Mouse (Mus musculus) forebrain, embryonic 15.5 days (tissue): ENCODE results near the gene Ptprr. TPM values are rescaled to one million over a fixed set of nuclear protein-coding genes. Genes with fewer than 3 reads are reported as not detected.

Experiments
- ATAC-seq: fragments of 200-750 bp; cut with Nextera tagmentation; replicated peaks from 2 replicates; pipeline ENCODE4 v1.8.0; 2017; ENCODE audit warnings: mild to moderate bottlenecking, moderate TSS enrichment, moderate library complexity
- H3K27ac ChIP-seq: fragments of 300-500 bp; sonication (generic); replicated peaks from 2 replicates; pipeline ENCODE4 v1.5.1; 2015; ENCODE audit warnings: mild to moderate bottlenecking, inconsistent platforms
- H3K27me3 ChIP-seq: fragments of 300-500 bp; sonication (generic); 2 replicates; pipeline ENCODE4 v1.6.1; 2015; ENCODE audit warnings: inconsistent platforms
- H3K36me3 ChIP-seq: fragments of 300-500 bp; sonication (generic); 2 replicates; pipeline ENCODE4 v1.6.1; 2015; ENCODE audit warnings: mild to moderate bottlenecking, inconsistent platforms
- H3K4me1 ChIP-seq: fragments of 300-500 bp; sonication (generic); 2 replicates; pipeline ENCODE4 v1.6.1; 2015; ENCODE audit warnings: inconsistent platforms
- H3K4me2 ChIP-seq: fragments of 300-500 bp; sonication (generic); replicated peaks from 2 replicates; pipeline ENCODE4 v1.6.1; 2015; ENCODE audit warnings: mild to moderate bottlenecking, inconsistent platforms
- H3K4me3 ChIP-seq: fragments of 300-500 bp; sonication (generic); 2 replicates; pipeline ENCODE4 v1.5.1; 2015; ENCODE audit warnings: mild to moderate bottlenecking, inconsistent platforms
- H3K9ac ChIP-seq: fragments of 300-500 bp; sonication (generic); replicated peaks from 2 replicates; pipeline ENCODE4 v1.6.1; 2015; ENCODE audit warnings: mild to moderate bottlenecking, inconsistent platforms
- H3K9me3 ChIP-seq: fragments of 300-500 bp; sonication (generic); 2 replicates; pipeline ENCODE4 v1.6.1; 2016; ENCODE audit warnings: inconsistent platforms
- WGBS: fragments of 180-500 bp; shearing (Covaris S2); methylation state at CpG from one replicate; pipeline ENCODE4 v1.1.7; 2015; ENCODE audit warnings: mixed read lengths; 5-methylcytosine and 5-hydroxymethylcytosine counted together
- polyA plus RNA-seq: library from polyadenylated mRNA; unstranded; fragments of >200 nt; fragmentation: Nextera tagmentation; extraction: Ambion mirVana; gene quantifications from 2 replicates; pipeline ENCODE4 v1.2.1, GENCODE M21; 2015

The Ptprr gene
- polyA plus RNA-seq: 7.0 and 9.2 TPM in 2 replicates

GRCm38 (mm10) chr10:116017845-116018479, at the start of gene Ptprr:
TSS of gene Ptprr (plus strand) at chr10:116018213.
- Histone ChIP-seq H3K27me3 (no peaks in the 10 kb centered on the region), H3K4me3 (peak within 1 kb of the TSS; percentile 69), H3K9me3 (no peaks in the 10 kb centered on the region), H3K4me2 (peak within 1 kb of the TSS; percentile 80), H3K36me3 (no peaks in the 10 kb centered on the region), H3K9ac (peak within 1 kb of the TSS; percentile 63), H3K4me1 (peaks cover 17% of the 10 kb centered on the region), H3K27ac (peak within 1 kb of the TSS; percentile 74)
- ATAC-seq: peak; percentile 98
- under 1% methylated on average over 19 of the region's 19 CpGs for WGBS

- Histone ChIP-seq H3K27me3 (no peaks in the 10 kb centered on the region), H3K4me3 (no peak overlapping the region), H3K9me3 (no peaks in the 10 kb centered on the region), H3K4me2 (no peak overlapping the region), H3K27ac (no peak overlapping the region), H3K36me3 (no peaks in the 10 kb centered on the region), H3K9ac (no peak overlapping the region), H3K4me1 (no peaks in the 10 kb centered on the region)
- ATAC-seq: no peak
- WGBS: 57% methylated on average over 7 of the region's 7 CpGs
Observed at GRCm38 (mm10) chr10:115976345-115976744, 41.7 kb upstream of the Ptprr start.

- Histone ChIP-seq H3K4me1 (no peaks in the 10 kb centered on the region), H3K27ac (no peak overlapping the region), H3K9ac (no peak overlapping the region), H3K36me3 (no peaks in the 10 kb centered on the region), H3K4me3 (no peak overlapping the region), H3K4me2 (no peak overlapping the region), H3K9me3 (no peaks in the 10 kb centered on the region), H3K27me3 (no peaks in the 10 kb centered on the region)
- no peak for ATAC-seq
- 67% methylated on average over 7 of the region's 7 CpGs for WGBS
Observed at GRCm38 (mm10) chr10:115978992-115979391, 39.0 kb upstream of the Ptprr start.

- no peaks in the 10 kb centered on the region for H3K4me1 ChIP-seq
- no peaks in the 10 kb centered on the region for H3K9me3 ChIP-seq
- no peak overlapping the region for H3K27ac ChIP-seq
- no peaks in the 10 kb centered on the region for H3K27me3 ChIP-seq
- ATAC-seq: no peak
- no peaks in the 10 kb centered on the region for H3K36me3 ChIP-seq
- WGBS: 96% methylated on average over 2 of the region's 2 CpGs
- H3K9ac ChIP-seq: no peak overlapping the region
- no peak overlapping the region for H3K4me2 ChIP-seq
- no peak overlapping the region for H3K4me3 ChIP-seq
Observed at GRCm38 (mm10) chr10:115980018-115980417, 38.0 kb upstream of the Ptprr start.

GRCm38 (mm10) chr10:115984308-115984707, 33.7 kb upstream of the Ptprr start:
- Histone ChIP-seq H3K9me3 (no peaks in the 10 kb centered on the region), H3K9ac (no peak overlapping the region), H3K4me2 (no peak overlapping the region), H3K27ac (no peak overlapping the region), H3K36me3 (no peaks in the 10 kb centered on the region), H3K27me3 (no peaks in the 10 kb centered on the region), H3K4me3 (no peak overlapping the region), H3K4me1 (0 out of 2 replicates have a peak, but pooled peaks cover 5% of the 10 kb centered on the region)
- 64% methylated on average over 6 of the region's 6 CpGs for WGBS
- ATAC-seq: no peak

- no peak for ATAC-seq
- no peaks in the 10 kb centered on the region for H3K27me3 ChIP-seq
- 70% methylated on average over 8 of the region's 8 CpGs for WGBS
- no peak overlapping the region for H3K4me3 ChIP-seq
- no peak overlapping the region for H3K9ac ChIP-seq
- H3K4me1 ChIP-seq: no peaks in the 10 kb centered on the region
- no peaks in the 10 kb centered on the region for H3K9me3 ChIP-seq
- H3K4me2 ChIP-seq: no peak overlapping the region
- no peak overlapping the region for H3K27ac ChIP-seq
- H3K36me3 ChIP-seq: no peaks in the 10 kb centered on the region
Observed at GRCm38 (mm10) chr10:116001838-116002237, 16.2 kb upstream of the Ptprr start.

GRCm38 (mm10) chr10:116006675-116007074, 11.3 kb upstream of the Ptprr start:
- no peaks in the 10 kb centered on the region for H3K27me3 ChIP-seq
- no peak overlapping the region for H3K4me2 ChIP-seq
- no peaks in the 10 kb centered on the region for H3K36me3 ChIP-seq
- H3K9me3 ChIP-seq: no peaks in the 10 kb centered on the region
- no peak overlapping the region for H3K4me3 ChIP-seq
- no peak overlapping the region for H3K9ac ChIP-seq
- no peak overlapping the region for H3K27ac ChIP-seq
- 0 out of 2 replicates have a peak, but pooled peaks have one; percentile 19 for ATAC-seq
- whole genome bisulfite sequencing: 38% methylated on average over 6 of the region's 6 CpGs
- H3K4me1 ChIP-seq: no peaks in the 10 kb centered on the region

GRCm38 (mm10) chr10:116018480-116018891, 473 bp downstream of the Ptprr start:
- WGBS: 1% methylated on average over 17 of the region's 17 CpGs
- peak; percentile 88 for ATAC-seq
- Histone ChIP-seq H3K36me3 (no peaks in the 10 kb centered on the region), H3K9ac (peak overlapping the region; percentile 63), H3K4me3 (peak overlapping the region; percentile 69), H3K27me3 (no peaks in the 10 kb centered on the region), H3K27ac (peak overlapping the region; percentile 74), H3K4me2 (peak overlapping the region; percentile 80), H3K4me1 (peaks cover 17% of the 10 kb centered on the region), H3K9me3 (no peaks in the 10 kb centered on the region)

GRCm38 (mm10) chr10:116019086-116019860, 1.3 kb downstream of the Ptprr start:
- Histone ChIP-seq H3K4me3 (peak overlapping the region; percentile 69), H3K4me1 (peaks cover 17% of the 10 kb centered on the region), H3K9ac (peak overlapping the region; percentile 63; the same call in 1 of the 2 replicates), H3K9me3 (0 out of 2 replicates have a peak, but pooled peaks cover 5% of the 10 kb centered on the region), H3K27me3 (no peaks in the 10 kb centered on the region), H3K36me3 (no peaks in the 10 kb centered on the region), H3K27ac (peak overlapping the region; percentile 74), H3K4me2 (peak overlapping the region; percentile 80)
- 4% methylated on average over 20 of the region's 20 CpGs for WGBS
- peak; percentile 5 for ATAC-seq

GRCm38 (mm10) chr10:116021081-116021480, 3.1 kb downstream of the Ptprr start:
- Histone ChIP-seq H3K4me3 (no peak overlapping the region), H3K36me3 (no peaks in the 10 kb centered on the region), H3K9ac (no peak overlapping the region), H3K27ac (no peak overlapping the region), H3K27me3 (no peaks in the 10 kb centered on the region), H3K4me2 (no peak overlapping the region), H3K9me3 (0 out of 2 replicates have a peak, but pooled peaks cover 5% of the 10 kb centered on the region), H3K4me1 (peaks cover 17% of the 10 kb centered on the region)
- 70% methylated on average over 3 of the region's 3 CpGs for WGBS
- no peak for ATAC-seq

- Histone ChIP-seq H3K36me3 (no peaks in the 10 kb centered on the region), H3K27me3 (no peaks in the 10 kb centered on the region), H3K9ac (no peak overlapping the region), H3K4me1 (no peaks in the 10 kb centered on the region), H3K27ac (no peak overlapping the region), H3K4me2 (no peak overlapping the region), H3K9me3 (0 out of 2 replicates have a peak, but pooled peaks cover 6% of the 10 kb centered on the region), H3K4me3 (no peak overlapping the region)
- ATAC-seq: no peak
- WGBS: 85% methylated on average over 1 of the region's 1 CpGs
Observed at GRCm38 (mm10) chr10:116038150-116038549, 20.1 kb downstream of the Ptprr start.

GRCm38 (mm10) chr10:116075954-116076353, 57.9 kb downstream of the Ptprr start:
- no peaks in the 10 kb centered on the region for H3K9me3 ChIP-seq
- H3K4me3 ChIP-seq: no peak overlapping the region
- H3K9ac ChIP-seq: no peak overlapping the region
- H3K4me1 ChIP-seq: no peaks in the 10 kb centered on the region; the same call in 1 of the 2 replicates
- no peak overlapping the region for H3K27ac ChIP-seq
- no peak for ATAC-seq
- H3K4me2 ChIP-seq: no peak overlapping the region
- 86% methylated on average over 5 of the region's 5 CpGs for WGBS
- H3K27me3 ChIP-seq: no peaks in the 10 kb centered on the region
- no peaks in the 10 kb centered on the region for H3K36me3 ChIP-seq
